Mouse (Mus musculus) spleen, adult 2 months (tissue): Measurements from ENCODE around the gene Cort. TPM values are rescaled to one million over a fixed set of nuclear protein-coding genes. Genes with fewer than 3 reads are reported as not detected.

ENCODE experiments used
- DNase-seq, 2 experiments: peaks; one replicate each; pipeline versions ENCODE4 v3.0.0 to v3.0.0-alpha.2; 2012 to 2021; ENCODE audit warnings: low spot score in 2 of 2, low read depth in 1 of 2
- H3K27ac ChIP-seq: fragments of 200-500 bp; 2 replicates; pipeline ENCODE4 v1.5.1; 2012; ENCODE audit warnings: low read length, inconsistent platforms; ENCODE audit not compliant: insufficient read depth
- H3K27me3 ChIP-seq: fragments of 200-500 bp; 2 replicates; pipeline ENCODE4 v1.6.1; 2012; ENCODE audit warnings: mild to moderate bottlenecking, moderate library complexity, low read length, inconsistent platforms; ENCODE audit not compliant: control insufficient read depth, insufficient read depth
- H3K36me3 ChIP-seq: fragments of 200-500 bp; 2 replicates; pipeline ENCODE4 v1.6.1; 2012; ENCODE audit warnings: mild to moderate bottlenecking, low read length, inconsistent platforms; ENCODE audit not compliant: control insufficient read depth, insufficient read depth
- H3K4me1 ChIP-seq: fragments of 200-500 bp; 2 replicates; pipeline ENCODE4 v1.6.1; 2011; ENCODE audit warnings: inconsistent platforms; ENCODE audit not compliant: control insufficient read depth, insufficient read depth, insufficient read length
- H3K4me3 ChIP-seq: fragments of 200-500 bp; 2 replicates; pipeline ENCODE4 v1.5.1; 2011; ENCODE audit warnings: mild to moderate bottlenecking, inconsistent platforms; ENCODE audit not compliant: insufficient read depth, insufficient read length; ENCODE audit errors: extremely low read depth
- CTCF ChIP-seq: fragments of 200-500 bp; IDR thresholded peaks from 2 replicates; pipeline ENCODE4 v1.5.1; 2011; ENCODE audit warnings: mild to moderate bottlenecking, inconsistent platforms; ENCODE audit not compliant: insufficient read depth, insufficient read length, insufficient replicate concordance; ENCODE audit errors: extremely low read depth
- POLR2A ChIP-seq: fragments of 200-500 bp; IDR thresholded peaks from 2 replicates; pipeline ENCODE4 v1.6.1; 2011; ENCODE audit warnings: low read depth, low read length, inconsistent platforms
- WGBS: fragments of 180-500 bp; shearing (Covaris S2); methylation state at CpG from one replicate; pipeline ENCODE4 v1.1.7; 2018; 5-methylcytosine and 5-hydroxymethylcytosine counted together
- polyA plus RNA-seq: library from polyadenylated mRNA; depleted of rRNA; stranded (reverse); fragments of >200 nt; gene quantifications from 2 replicates; pipeline ENCODE4 v1.2.3, GENCODE M21; 2012

Gene Cort
- polyA plus RNA-seq, 1 experiment, result 0.53 TPM

DNA sequence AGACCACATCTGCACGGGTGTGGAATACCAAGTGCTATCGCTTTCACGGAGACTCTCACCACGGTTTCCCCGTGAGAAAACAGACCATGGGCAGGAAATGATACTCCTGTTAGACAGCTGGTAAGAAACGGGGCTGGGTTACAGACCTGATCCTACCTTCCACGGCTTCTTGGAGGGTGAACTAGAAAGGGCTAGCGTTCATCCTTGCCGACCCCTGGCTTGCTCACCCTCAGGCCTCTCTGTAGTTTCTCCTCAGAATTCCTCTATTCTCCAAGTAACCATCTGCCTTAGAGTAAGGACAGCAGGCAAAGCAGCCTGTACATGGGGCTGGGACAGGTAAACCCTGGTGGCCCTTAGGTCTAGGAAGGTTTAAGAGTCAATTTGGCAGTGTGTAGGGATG is 22.6 kb upstream of the Cort start:
- peaks cover 31% of the 10 kb centered on the region for H3K36me3 ChIP-seq
- DNase-seq, result no peak
- 51% methylated on average over 9 of the region's 9 CpGs for WGBS
- H3K27ac ChIP-seq, result no peak overlapping the region
- TF ChIP-seq CTCF (no peak), POLR2A (no peak)
- H3K4me3 ChIP-seq, result no peak overlapping the region
- H3K4me1 ChIP-seq, result peaks cover 7% of the 10 kb centered on the region; the same call in 1 of the 2 replicates
- H3K27me3 ChIP-seq, result no peaks in the 10 kb centered on the region

DNA sequence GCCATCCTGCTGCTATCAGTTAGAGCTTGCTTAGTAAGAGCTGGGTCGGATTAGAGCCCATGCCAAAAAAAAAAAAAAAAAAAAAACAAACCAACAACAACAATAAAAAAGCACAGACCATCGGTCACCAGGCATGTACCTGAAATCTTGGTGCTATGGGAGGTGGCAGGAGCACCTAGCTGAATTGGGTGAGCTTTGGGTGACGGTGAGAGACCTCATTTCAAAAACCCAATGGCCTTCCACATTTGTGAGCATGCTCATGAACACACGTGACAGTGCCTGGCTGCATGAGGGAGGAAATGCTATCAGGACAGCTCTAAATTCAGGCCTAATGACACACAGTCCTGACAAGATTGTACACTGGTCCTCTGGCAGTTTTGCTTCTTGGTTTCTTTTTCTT is 21.5 kb upstream of the Cort start:
- WGBS, result 77% methylated on average over 4 of the region's 4 CpGs
- peaks cover 7% of the 10 kb centered on the region; the same call in 1 of the 2 replicates for H3K4me1 ChIP-seq
- peaks cover 24% of the 10 kb centered on the region for H3K36me3 ChIP-seq
- H3K27ac ChIP-seq, result no peak overlapping the region
- no peaks in the 10 kb centered on the region for H3K27me3 ChIP-seq
- TF ChIP-seq POLR2A (no peak), CTCF (no peak)
- no peak overlapping the region for H3K4me3 ChIP-seq
- no peak for DNase-seq

DNA sequence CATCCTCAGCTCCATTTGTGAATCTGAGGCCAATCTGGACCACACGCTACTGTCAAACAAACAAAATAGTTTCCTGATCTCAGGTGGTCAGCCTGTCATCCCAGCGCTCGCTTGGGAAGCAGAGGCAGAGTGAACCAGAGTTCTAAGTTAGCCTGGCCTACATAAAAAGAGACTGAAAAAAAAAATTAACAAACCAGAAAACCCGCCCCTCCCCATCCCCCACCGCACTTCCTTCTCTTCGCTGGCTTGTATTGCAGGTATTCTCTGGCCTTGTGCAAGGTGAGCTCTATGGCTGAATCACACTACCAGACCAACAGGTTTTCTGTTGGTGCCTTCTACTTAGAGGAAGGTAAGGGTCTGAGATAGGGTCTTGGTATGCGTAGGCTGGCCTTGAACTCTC is 21.0 kb upstream of the Cort start:
- Histone ChIP-seq H3K36me3 (peaks cover 19% of the 10 kb centered on the region), H3K27ac (no peak overlapping the region), H3K4me3 (no peak overlapping the region), H3K27me3 (no peaks in the 10 kb centered on the region), H3K4me1 (peaks cover 7% of the 10 kb centered on the region; the same call in 1 of the 2 replicates)
- no peak for DNase-seq
- TF ChIP-seq POLR2A (no peak), CTCF (no peak)
- 57% methylated on average over 7 of the region's 7 CpGs for WGBS

GRCm38 (mm10) chr4:149145151-149145550 is 18.6 kb upstream of the Cort start:
- H3K27ac ChIP-seq, result no peak overlapping the region
- WGBS, result 94% methylated on average over 4 of the region's 4 CpGs
- H3K27me3 ChIP-seq, result no peaks in the 10 kb centered on the region
- H3K4me1 ChIP-seq, result peaks cover 7% of the 10 kb centered on the region; the same call in 1 of the 2 replicates
- H3K36me3 ChIP-seq, result peaks cover 3% of the 10 kb centered on the region; the same call in 1 of the 2 replicates
- H3K4me3 ChIP-seq, result no peak overlapping the region
- no peak for TF ChIP-seq POLR2A
- TF ChIP-seq CTCF, result no peak
- DNase-seq, result no peak

DNA sequence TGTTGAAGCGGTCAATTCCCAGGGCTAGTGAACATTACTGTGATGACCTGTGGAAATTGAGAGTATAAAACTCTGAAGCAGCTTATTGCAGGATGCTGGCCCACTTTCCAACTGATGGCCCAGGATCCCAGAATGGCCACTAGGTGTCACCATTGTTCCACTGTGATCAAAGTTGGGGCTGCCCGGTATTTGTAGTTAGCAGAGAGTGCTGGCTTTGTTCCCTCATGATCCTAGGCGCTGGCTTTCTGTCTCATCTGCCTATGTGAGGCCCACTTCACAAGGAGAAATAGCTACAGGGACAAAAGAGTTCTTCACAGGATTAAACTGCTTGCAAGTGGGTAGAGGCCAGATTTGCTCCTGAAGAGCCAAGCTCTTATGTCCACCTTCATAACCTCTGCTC is 17.9 kb upstream of the Cort start:
- H3K27me3 ChIP-seq, result no peaks in the 10 kb centered on the region
- H3K27ac ChIP-seq, result no peak overlapping the region
- H3K4me3 ChIP-seq, result no peak overlapping the region
- TF ChIP-seq POLR2A (no peak), CTCF (peak; percentile 88; the same call in 1 of the 2 replicates)
- 10% methylated on average over 3 of the region's 3 CpGs for WGBS
- H3K36me3 ChIP-seq, result no peaks in the 10 kb centered on the region
- DNase-seq, result peak; percentile 54 to 71
- peaks cover 7% of the 10 kb centered on the region; the same call in 1 of the 2 replicates for H3K4me1 ChIP-seq

DNA sequence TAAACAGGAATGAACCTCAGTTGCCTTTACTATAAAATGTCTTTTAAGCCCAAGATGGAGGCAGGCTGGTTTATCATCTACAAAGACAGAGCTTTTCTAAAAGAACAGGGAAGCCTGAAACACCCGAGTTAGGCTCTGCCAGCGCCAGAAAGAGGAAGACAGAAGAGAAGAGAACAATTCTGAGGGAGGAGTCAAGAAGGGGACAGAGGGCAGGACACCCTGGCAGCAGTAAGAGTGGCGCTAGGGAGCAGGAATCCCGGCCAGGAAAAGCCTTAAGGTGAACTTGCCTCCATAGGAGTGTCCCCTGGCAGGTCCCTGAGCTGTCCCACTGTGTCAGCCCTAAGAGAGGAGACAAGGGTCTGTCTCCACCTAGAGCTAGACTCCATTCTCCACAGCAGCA is 17.0 kb upstream of the Cort start:
- no peak for TF ChIP-seq CTCF
- DNase-seq, result no peak

GRCm38 (mm10) chr4:149138515-149138914 is 12.0 kb upstream of the Cort start:
- no peak overlapping the region for H3K4me3 ChIP-seq
- H3K4me1 ChIP-seq, result no peaks in the 10 kb centered on the region
- WGBS, result 87% methylated on average over 8 of the region's 8 CpGs
- H3K27ac ChIP-seq, result no peak overlapping the region
- no peak for DNase-seq
- H3K36me3 ChIP-seq, result no peaks in the 10 kb centered on the region
- H3K27me3 ChIP-seq, result no peaks in the 10 kb centered on the region
- TF ChIP-seq CTCF (no peak), POLR2A (no peak)

More for the DNA sequence above, 17.0 kb upstream of the Cort start:
- Histone ChIP-seq H3K4me3 (no peak overlapping the region), H3K4me1 (peaks cover 7% of the 10 kb centered on the region; the same call in 1 of the 2 replicates), H3K27ac (no peak overlapping the region), H3K36me3 (no peaks in the 10 kb centered on the region), H3K27me3 (no peaks in the 10 kb centered on the region)
- 27% methylated on average over 4 of the region's 4 CpGs for WGBS
